Comparison of ENCODE assay signal across 17 mouse cellular contexts in the genomic region with DNA sequence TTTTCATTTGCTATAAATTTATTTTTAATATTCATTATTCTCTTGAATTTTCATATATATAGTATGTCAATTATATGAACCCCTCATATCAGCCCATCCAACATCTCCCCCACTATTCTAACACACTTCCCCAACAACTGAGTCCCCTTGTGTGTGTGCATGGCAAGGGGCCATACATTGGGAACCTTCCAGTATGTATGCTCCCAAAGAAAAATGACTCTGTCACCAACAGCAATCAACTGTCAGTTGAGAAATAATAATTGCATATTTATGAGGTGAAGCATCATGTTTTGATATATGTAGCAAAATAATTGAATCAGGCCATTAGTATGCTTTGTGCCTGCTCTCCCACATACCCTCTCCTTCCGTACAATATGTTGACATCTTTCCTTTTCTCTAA.
"Had no signal": no experiment of that assay in that cellular context is flagged by ENCODE, and none has a peak within 500 bp of the region (broad histone marks: within the 10 kb centered on the region; RNA-seq: fewer than 3 reads in every experiment).

No protein-coding gene starts in this region.

- H3K4me1 ChIP-seq: neural tube, embryonic 12.5 days; neural tube, embryonic 13.5 days; neural tube, embryonic 15.5 days; stomach, embryonic 15.5 days had no signal

- H3K9ac ChIP-seq: neural tube, embryonic 12.5 days; neural tube, embryonic 13.5 days; neural tube, embryonic 15.5 days; stomach, embryonic 15.5 days had no signal

- H3K27ac ChIP-seq: neural tube, embryonic 12.5 days; neural tube, embryonic 13.5 days; neural tube, embryonic 15.5 days; stomach, embryonic 15.5 days; stomach, postnatal 0 days had no signal

- H3K27me3 ChIP-seq: neural tube, embryonic 12.5 days; neural tube, embryonic 13.5 days; neural tube, embryonic 15.5 days; stomach, embryonic 15.5 days had no signal

- DNase-seq: retina, postnatal 1 day; right cerebral cortex, adult 18-20 months; right cerebral cortex, postnatal 14 days; right cerebral cortex, postnatal 25 days; right cerebral cortex, postnatal 4 days; spleen, adult 18-20 months; thymus, adult 18-20 months; thymus, adult 2 months; thymus, postnatal 14 days; thymus, postnatal 25 days; thymus, postnatal 36 days; thymus, postnatal 4 days had no signal

- H3K4me3 ChIP-seq: neural tube, embryonic 12.5 days; neural tube, embryonic 13.5 days; neural tube, embryonic 15.5 days; stomach, embryonic 15.5 days had no signal

- H3K36me3 ChIP-seq: neural tube, embryonic 12.5 days; neural tube, embryonic 13.5 days; neural tube, embryonic 15.5 days; stomach, embryonic 15.5 days had no signal

- H3K9me3 ChIP-seq: neural tube, embryonic 12.5 days; neural tube, embryonic 13.5 days; neural tube, embryonic 15.5 days; stomach, embryonic 15.5 days had no signal

- H3K4me2 ChIP-seq: neural tube, embryonic 12.5 days; neural tube, embryonic 13.5 days; neural tube, embryonic 15.5 days; stomach, embryonic 15.5 days had no signal
